Mouse (Mus musculus): ENCODE measurements around the gene Dnah6. TPM values are rescaled to one million over a fixed set of nuclear protein-coding genes. Genes with fewer than 3 reads are reported as not detected.

Dnah6 gene
- polyA plus RNA-seq, 1 experiment = 0.70 TPM

DNA sequence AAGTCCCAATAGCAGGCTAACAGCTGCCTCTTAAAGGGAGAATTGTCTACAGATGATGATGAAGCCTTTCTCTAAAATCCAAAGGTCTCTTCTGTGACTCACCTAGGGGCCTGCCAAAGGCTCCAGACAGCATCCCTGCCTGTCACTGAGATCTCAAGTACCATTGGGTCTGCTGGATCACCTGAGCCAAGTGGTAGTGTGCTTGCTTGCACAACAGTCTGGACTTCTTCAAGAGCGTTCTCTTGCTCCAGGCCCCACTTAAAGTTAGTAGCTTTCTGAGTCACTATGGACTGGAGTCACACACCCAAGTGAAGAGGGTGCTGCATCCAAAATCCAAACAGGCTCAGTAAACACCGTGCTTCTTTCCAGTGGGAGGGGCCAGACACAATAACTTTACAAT, 25.4 kb upstream of the Dnah6 start:
- WGBS = 71% methylated on average over 2 of the region's 2 CpGs
- TF ChIP-seq CTCF (IDR thresholded peaks at IDR 0.05; ENCODE audit: control insufficient read depth, insufficient read depth, low read length) (no peak), POLR2A (IDR thresholded peaks at IDR 0.05; ENCODE audit: borderline replicate concordance, control insufficient read depth, low read depth, low read length) (no peak)

DNA sequence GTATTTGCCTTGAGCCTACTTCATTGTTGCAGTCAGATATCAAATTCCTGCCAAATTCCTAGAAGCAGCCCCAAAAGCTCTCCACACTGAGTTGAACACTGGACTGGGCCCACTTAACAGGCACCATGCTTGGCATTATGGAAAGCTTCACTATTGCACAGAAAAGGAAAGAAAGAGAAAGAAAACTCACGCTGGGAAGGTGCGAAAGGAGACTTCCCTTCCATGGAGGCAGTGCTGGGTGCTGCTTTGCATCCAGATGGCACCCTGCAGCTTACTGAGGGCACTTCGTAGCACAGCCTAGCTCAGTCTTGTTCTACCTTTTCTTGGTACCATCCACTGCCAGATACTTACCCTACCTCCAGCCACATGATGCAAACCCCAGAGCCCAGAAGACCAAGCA, 14.2 kb upstream of the Dnah6 start:
- Histone ChIP-seq H3K4me3 (replicated peaks; ENCODE audit: control insufficient read depth, low read depth, low read length) (no peak overlapping the region), H3K27ac (ENCODE audit: control insufficient read depth, insufficient read depth, low read depth, low read length, poor library complexity) (no peak overlapping the region), H3K4me1 (ENCODE audit: control insufficient read depth, insufficient read depth, low read length) (no peaks in the 10 kb centered on the region)
- WGBS = 90% methylated on average over 3 of the region's 3 CpGs
- no peak for TF ChIP-seq POLR2A (IDR thresholded peaks at IDR 0.05; ENCODE audit: borderline replicate concordance, control insufficient read depth, low read depth, low read length)

More for the DNA sequence above, 25.4 kb upstream of the Dnah6 start:
- Histone ChIP-seq H3K27ac (ENCODE audit: control insufficient read depth, insufficient read depth, low read depth, low read length, poor library complexity) (no peak overlapping the region), H3K4me3 (replicated peaks; ENCODE audit: control insufficient read depth, low read depth, low read length) (no peak overlapping the region), H3K4me1 (ENCODE audit: control insufficient read depth, insufficient read depth, low read length) (no peaks in the 10 kb centered on the region)

DNA sequence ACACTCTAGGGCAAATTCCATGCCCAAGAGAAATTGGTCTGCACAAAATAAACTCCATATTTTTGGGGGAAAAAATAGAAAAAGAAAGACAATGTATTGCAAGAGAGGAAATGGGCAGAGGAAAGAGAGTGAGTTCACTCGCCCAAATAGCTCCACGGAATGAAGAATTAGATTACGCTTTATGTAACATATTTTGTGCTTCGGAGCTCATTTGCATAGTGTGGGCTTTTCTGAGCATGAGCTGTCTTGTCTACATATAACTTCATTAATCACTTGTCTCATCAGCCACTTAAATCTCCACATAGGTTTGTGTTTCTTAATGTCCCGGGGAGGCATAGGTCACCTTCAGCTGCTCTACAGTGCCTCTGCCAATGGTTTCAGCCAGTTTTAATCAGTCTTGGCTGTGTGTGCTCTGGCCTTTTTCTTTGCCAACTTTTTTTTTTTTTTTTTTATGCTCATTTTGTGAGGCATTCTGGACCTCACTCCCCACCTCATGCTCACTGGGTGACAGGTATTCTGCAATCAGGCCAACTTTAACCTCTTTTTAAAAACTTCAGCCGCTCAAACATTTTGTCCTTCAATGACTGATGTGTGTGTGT, 12.9 kb upstream of the Dnah6 start:
- no peak overlapping the region for H3K4me3 ChIP-seq (replicated peaks; ENCODE audit: control insufficient read depth, low read depth, low read length)
- no peaks in the 10 kb centered on the region for H3K4me1 ChIP-seq (ENCODE audit: control insufficient read depth, insufficient read depth, low read length)
- whole genome bisulfite sequencing = 72% methylated on average over 6 of the region's 6 CpGs
- no peak overlapping the region for H3K27ac ChIP-seq (ENCODE audit: control insufficient read depth, insufficient read depth, low read depth, low read length, poor library complexity)
- TF ChIP-seq CTCF (IDR thresholded peaks at IDR 0.05; ENCODE audit: control insufficient read depth, insufficient read depth, low read length) = no peak
- TF ChIP-seq POLR2A (IDR thresholded peaks at IDR 0.05; ENCODE audit: borderline replicate concordance, control insufficient read depth, low read depth, low read length) = no peak

DNA sequence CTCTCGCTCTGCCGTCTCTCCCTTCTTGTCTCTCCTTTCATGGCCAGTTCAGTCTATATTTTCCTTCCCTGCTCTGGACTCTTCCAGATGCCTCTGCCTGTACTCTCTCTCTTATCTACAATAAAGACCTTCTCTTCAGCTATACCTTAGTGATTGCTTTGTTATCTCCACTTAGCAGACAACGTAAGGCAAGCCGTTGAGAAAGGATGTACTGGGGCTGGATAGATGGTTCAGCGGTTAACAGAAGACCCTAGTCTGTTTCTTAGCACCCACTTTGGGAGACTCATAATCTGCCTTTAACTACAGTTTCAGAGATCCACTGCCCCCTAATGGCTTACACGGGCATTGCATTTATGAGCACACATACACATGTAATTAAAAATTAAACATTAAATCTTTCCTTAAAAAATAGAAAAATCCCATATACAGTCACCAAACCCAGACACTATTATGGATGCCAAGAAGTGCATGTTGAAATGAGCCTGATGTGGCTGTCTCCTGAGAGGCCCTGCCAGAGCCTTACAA, 11.8 kb upstream of the Dnah6 start:
- Histone ChIP-seq H3K4me1 (ENCODE audit: control insufficient read depth, insufficient read depth, low read length) (no peaks in the 10 kb centered on the region; the same call in 1 of the 2 replicates), H3K27ac (ENCODE audit: control insufficient read depth, insufficient read depth, low read depth, low read length, poor library complexity) (no peak overlapping the region), H3K4me3 (replicated peaks; ENCODE audit: control insufficient read depth, low read depth, low read length) (no peak overlapping the region)
- 69% methylated on average over 6 of the region's 6 CpGs for WGBS
- TF ChIP-seq POLR2A (IDR thresholded peaks at IDR 0.05; ENCODE audit: borderline replicate concordance, control insufficient read depth, low read depth, low read length) (no peak), CTCF (IDR thresholded peaks at IDR 0.05; ENCODE audit: control insufficient read depth, insufficient read depth, low read length) (peak; percentile 18; the same call in 1 of the 2 replicates)

DNA sequence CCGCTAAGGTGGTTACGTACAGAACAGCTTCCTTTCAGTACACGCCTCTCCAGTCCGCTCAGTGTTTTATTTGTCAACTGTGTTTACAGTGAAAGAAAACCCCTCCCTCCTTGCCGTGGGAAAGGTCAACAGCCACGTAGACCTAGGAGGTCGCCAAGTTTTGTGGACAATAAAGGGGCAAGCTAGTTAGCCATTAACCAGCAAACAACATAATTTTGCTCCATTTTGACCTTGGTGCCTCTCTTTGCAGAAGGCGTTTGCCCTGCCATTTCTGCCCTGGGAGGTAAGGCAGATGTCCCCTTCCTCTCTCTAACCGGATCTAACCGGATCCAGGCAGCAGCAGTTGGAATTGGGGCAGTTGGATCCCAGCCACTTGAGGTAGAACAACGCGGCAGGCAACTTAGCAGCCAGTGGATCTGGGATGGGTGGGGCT, 10.7 kb upstream of the Dnah6 start:
- no peak overlapping the region for H3K27ac ChIP-seq (ENCODE audit: control insufficient read depth, insufficient read depth, low read depth, low read length, poor library complexity)
- H3K4me3 ChIP-seq (replicated peaks; ENCODE audit: control insufficient read depth, low read depth, low read length) = no peak overlapping the region
- WGBS = 80% methylated on average over 12 of the region's 12 CpGs
- TF ChIP-seq CTCF (IDR thresholded peaks at IDR 0.05; ENCODE audit: control insufficient read depth, insufficient read depth, low read length) (no peak), POLR2A (IDR thresholded peaks at IDR 0.05; ENCODE audit: borderline replicate concordance, control insufficient read depth, low read depth, low read length) (no peak)
- H3K4me1 ChIP-seq (ENCODE audit: control insufficient read depth, insufficient read depth, low read length) = no peaks in the 10 kb centered on the region; the same call in 1 of the 2 replicates

DNA sequence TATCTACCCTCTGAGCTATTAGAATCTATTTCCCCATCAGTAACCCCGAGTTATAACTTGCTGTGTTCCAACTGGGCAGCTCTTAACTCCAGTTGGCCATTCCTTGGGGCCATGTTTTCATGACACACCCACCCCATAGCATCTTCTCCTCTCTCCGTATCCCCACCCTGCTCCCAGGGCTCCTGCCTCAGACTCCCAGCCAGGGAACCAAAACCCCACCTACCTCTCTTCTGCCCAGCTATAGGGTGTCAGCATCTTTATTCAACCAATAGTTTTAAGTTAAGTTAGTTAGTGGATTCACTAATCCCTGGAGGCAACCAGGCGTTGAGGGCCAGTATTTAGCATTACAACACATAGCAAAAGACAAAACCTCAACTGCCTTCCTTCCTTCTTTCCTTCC, 7.4 kb upstream of the Dnah6 start:
- 34% methylated on average over 3 of the region's 3 CpGs for WGBS
- H3K4me3 ChIP-seq (replicated peaks; ENCODE audit: control insufficient read depth, low read depth, low read length) = no peak overlapping the region
- H3K4me1 ChIP-seq (ENCODE audit: control insufficient read depth, insufficient read depth, low read length) = no peaks in the 10 kb centered on the region; the same call in 1 of the 2 replicates
- H3K27ac ChIP-seq (ENCODE audit: control insufficient read depth, insufficient read depth, low read depth, low read length, poor library complexity) = no peak overlapping the region
- no peak for TF ChIP-seq POLR2A (IDR thresholded peaks at IDR 0.05; ENCODE audit: borderline replicate concordance, control insufficient read depth, low read depth, low read length)
- TF ChIP-seq CTCF (IDR thresholded peaks at IDR 0.05; ENCODE audit: control insufficient read depth, insufficient read depth, low read length) = no peak

DNA sequence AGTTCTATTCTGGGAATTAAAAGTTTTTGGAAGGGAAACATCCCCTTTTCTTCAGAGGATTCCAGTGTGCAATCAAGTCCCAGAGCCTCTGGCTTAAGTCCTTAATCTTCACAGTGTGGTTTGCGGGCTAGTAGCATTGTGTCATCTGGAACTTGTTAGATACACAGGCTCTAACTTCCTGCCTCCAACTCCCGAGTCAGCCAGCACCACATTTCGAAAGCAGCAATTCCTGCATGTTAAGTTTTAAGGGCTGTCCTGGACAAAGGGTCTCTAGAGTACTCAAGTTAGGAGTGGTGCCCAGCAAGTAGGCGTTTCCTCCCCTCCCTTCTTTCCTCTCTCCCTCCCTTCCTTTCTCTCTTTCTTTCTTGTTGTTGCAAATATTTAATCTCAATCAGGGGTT, 7.0 kb upstream of the Dnah6 start:
- WGBS = 12% methylated on average over 4 of the region's 4 CpGs
- TF ChIP-seq CTCF (IDR thresholded peaks at IDR 0.05; ENCODE audit: control insufficient read depth, insufficient read depth, low read length) = no peak
- TF ChIP-seq POLR2A (IDR thresholded peaks at IDR 0.05; ENCODE audit: borderline replicate concordance, control insufficient read depth, low read depth, low read length) = no peak
- Histone ChIP-seq H3K4me1 (ENCODE audit: control insufficient read depth, insufficient read depth, low read length) (no peaks in the 10 kb centered on the region; the same call in 1 of the 2 replicates), H3K4me3 (replicated peaks; ENCODE audit: control insufficient read depth, low read depth, low read length) (no peak overlapping the region), H3K27ac (ENCODE audit: control insufficient read depth, insufficient read depth, low read depth, low read length, poor library complexity) (no peak overlapping the region)

DNA sequence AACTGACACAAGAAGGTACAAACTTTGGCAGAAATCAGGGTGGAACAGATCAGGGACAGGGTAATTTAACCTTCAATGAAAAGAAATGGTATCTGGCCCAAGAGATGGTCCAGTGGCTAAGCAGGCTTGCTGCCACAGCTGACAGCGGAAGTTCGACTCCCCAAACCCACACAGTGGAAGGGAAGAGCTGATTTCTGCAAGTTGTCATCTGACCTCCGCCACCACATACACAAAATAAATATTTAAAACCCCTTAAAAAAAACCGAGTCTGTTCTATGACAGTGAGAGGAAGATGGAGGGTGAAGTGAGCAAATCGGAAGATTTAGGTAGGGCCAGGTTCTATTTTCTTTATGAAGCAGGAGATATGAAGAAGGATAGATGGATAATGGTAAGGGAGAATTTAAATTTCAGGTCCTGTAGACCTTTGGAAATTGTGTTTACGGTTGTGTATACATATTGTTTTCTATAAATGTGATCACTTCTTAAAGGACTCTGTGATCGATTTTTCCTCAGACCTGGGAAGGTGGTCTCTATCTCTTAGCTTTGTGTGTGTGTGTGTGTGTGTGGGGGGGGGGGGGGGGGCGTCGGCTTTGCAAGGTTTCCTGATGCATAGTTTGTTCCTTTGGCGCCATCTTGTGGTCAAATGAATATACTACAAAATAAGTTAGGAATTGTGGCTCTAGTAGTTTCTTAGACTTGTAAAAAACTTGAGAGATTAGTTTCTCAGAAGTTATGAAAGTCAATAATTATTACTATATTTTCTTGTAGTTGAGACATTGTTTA, 6.1 kb upstream of the Dnah6 start:
- no peaks in the 10 kb centered on the region; the same call in 1 of the 2 replicates for H3K4me1 ChIP-seq (ENCODE audit: control insufficient read depth, insufficient read depth, low read length)
- no peak overlapping the region for H3K27ac ChIP-seq (ENCODE audit: control insufficient read depth, insufficient read depth, low read depth, low read length, poor library complexity)
- TF ChIP-seq POLR2A (IDR thresholded peaks at IDR 0.05; ENCODE audit: borderline replicate concordance, control insufficient read depth, low read depth, low read length) = no peak
- no peak for TF ChIP-seq CTCF (IDR thresholded peaks at IDR 0.05; ENCODE audit: control insufficient read depth, insufficient read depth, low read length)
- 28% methylated on average over 10 of the region's 10 CpGs for WGBS
- H3K4me3 ChIP-seq (replicated peaks; ENCODE audit: control insufficient read depth, low read depth, low read length) = no peak overlapping the region
